Mouse (Mus musculus): ENCODE results near the gene Ucp3.

DNA sequence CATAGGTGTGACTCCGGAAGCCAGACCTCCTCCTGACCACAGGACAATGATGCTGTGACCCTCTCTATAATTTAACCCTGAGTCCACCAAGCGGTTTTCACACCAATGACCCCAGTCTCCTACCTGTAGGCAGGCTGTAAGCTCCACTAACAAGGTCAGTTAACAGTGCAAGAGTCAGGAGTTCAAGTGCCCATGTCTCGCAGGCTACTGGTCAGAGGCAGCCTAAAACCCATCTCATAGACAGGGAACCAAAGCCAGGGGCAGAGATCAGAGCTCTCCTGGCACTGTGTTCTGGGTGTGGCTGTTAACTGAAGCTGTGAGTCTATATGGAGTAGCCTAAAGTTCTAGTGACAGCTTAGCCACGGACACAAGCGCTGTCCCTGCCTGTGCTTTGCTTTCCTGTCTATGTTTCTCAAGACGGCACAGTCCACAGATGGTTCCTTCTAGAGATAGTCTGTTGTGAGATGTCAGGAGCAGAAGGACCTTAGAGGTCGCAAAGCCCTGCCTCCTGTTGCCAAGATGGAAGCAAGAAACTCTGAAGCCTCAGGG lies 29.7 kb downstream of the Ucp3 start:
- no peak for TF ChIP-seq CTCF (IDR thresholded peaks at IDR 0.05; ENCODE audit: low read depth, low read length)
- no peak for TF ChIP-seq POLR2A (IDR thresholded peaks at IDR 0.05; ENCODE audit: extremely low read depth, insufficient read depth, low read length)
